Mouse (Mus musculus) spleen, adult 2 months (tissue): ENCODE results near the gene Rnh1.

Experiments used
- CTCF ChIP-seq: fragments of 200-500 bp; IDR thresholded peaks from 2 replicates; pipeline ENCODE4 v1.5.1; 2011; ENCODE audit warnings: mild to moderate bottlenecking, inconsistent platforms; ENCODE audit not compliant: insufficient read depth, insufficient read length, insufficient replicate concordance; ENCODE audit errors: extremely low read depth
- POLR2A ChIP-seq: fragments of 200-500 bp; IDR thresholded peaks from 2 replicates; pipeline ENCODE4 v1.6.1; 2011; ENCODE audit warnings: low read depth, low read length, inconsistent platforms

- TF ChIP-seq CTCF = no peak
- TF ChIP-seq POLR2A = no peak
Observed at GRCm38 (mm10) chr7:141195754-141196153, 23.1 kb upstream of the Rnh1 start.
